Mouse (Mus musculus) fat pad, adult 2 months (tissue): ENCODE results near the gene Rhcg.

ENCODE experiments used
- DNase-seq: peaks from one replicate; pipeline ENCODE4 v3.0.0-alpha.2; 2011; ENCODE audit warnings: low read depth, low spot score; ENCODE audit errors: extremely low read depth

Gene Rhcg

GRCm38 (mm10) chr7:79606766-79607165, 10.7 kb downstream of the Rhcg start:
- DNase-seq, result no peak

- DNase-seq, result no peak
These were observed 15.5 kb downstream of the Rhcg start for GRCm38 (mm10) chr7:79602006-79602405.

DNA sequence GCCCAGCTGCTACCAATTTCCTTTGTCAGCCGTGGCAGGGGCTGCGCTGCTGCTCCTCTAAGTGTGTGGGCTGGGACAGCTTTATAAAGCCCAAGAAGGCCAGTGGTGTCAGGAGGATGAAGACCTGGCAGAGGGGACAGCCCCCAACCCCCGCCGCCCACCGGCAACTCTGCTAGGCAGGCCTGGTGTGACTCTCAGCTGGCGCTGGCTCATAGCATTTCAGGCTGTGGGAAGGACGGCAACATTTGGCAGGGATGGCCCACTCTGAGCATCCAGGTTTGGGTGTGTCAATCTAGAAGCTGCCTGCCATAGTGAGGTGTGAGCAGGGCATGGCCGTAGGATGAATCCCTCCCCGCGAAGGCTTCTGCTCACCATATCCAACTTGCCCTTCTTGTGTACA, 17.3 kb downstream of the Rhcg start:
- DNase-seq, result no peak

- no peak for DNase-seq
These were observed 22.6 kb downstream of the Rhcg start for GRCm38 (mm10) chr7:79594854-79595253.

- DNase-seq, result no peak
These were observed 25.4 kb downstream of the Rhcg start for GRCm38 (mm10) chr7:79591812-79592731.

DNA sequence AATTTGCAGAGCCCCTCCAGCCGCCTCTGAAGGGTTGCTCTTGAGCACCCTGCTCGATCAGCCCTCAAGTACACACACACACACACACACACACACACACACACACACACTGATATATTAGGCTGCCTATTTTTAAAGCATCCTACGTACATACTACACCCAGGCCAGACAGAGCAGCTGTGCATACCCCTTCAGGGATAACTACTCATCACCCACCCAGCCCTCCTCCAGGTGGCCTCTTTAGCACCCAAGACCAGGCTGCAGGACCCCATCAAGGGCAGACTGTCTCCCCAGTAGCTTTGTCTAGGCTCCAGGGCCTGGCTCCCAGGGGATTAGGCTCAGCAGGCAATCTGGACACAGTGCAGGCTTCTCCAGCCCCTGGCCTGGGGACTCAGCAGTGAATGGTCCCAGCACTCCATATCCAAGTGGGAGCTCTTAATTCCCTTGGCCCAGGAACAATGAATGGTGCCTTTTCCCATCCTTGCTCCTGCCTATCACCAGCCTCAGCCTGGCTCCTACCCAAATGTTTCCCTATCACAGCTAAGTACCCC, 26.8 kb downstream of the Rhcg start:
- DNase-seq, result no peak

GRCm38 (mm10) chr7:79589763-79590559, 27.5 kb downstream of the Rhcg start:
- no peak for DNase-seq

DNA sequence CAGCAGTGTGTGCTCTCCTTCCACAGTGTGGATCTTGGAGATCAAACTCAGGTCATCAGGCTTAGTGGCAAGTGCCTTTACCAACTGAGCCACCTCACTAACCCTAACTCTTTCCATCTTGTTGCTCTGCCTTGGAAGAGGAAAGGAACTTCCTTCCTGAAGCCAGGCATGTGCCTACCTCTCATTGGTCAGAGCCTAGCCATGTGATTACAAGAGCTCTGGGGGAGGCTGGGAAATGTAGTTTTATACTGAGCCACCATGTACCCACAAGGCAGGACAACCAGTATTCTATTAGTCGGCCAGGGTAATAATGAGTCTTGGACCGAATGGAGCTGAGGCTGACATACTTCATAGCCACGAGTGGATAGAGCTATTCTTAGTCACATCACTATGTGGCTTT, 29.2 kb downstream of the Rhcg start:
- no peak for DNase-seq

- DNase-seq, result no peak
These were observed 38.6 kb downstream of the Rhcg start for GRCm38 (mm10) chr7:79578851-79579241.

- no peak for DNase-seq
These were observed 39.3 kb downstream of the Rhcg start for GRCm38 (mm10) chr7:79577931-79578850.

DNA sequence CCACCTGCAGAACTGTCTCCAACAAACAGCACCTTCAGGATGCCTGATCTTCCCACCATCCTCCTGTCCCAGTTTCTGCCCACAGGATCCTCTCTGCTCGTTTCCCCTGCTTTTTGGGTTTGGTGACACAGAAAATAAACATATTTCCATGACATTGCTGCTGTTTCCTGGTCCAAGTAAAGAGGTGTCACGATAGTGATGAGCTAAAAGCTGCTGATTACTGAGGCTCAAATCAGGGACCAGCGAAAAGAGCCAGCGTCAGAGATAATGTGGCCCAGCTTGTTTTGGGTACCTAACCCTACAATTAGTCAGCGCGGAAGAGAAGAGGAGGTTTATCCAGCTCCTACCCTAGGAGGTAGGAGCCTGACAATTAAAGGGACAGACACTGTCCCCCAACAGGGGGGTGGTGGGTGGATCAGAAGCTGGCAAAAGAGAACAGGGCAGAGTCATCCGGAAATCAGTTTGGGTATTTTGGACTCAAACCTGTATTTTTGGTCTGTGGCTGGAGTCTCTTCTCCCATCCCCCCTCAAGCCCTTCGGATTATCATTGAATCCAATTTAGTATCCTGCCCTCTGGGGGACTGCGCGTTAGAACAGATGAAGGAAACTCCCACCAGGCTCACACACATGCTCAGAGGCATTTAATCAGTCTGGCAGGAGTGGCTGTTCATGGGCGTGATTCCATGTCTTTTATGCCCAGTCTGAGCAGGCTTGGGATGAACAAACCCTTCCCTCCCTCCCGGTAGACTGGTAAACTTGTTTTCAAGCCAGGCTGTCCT, 40.2 kb downstream of the Rhcg start:
- no peak for DNase-seq

DNA sequence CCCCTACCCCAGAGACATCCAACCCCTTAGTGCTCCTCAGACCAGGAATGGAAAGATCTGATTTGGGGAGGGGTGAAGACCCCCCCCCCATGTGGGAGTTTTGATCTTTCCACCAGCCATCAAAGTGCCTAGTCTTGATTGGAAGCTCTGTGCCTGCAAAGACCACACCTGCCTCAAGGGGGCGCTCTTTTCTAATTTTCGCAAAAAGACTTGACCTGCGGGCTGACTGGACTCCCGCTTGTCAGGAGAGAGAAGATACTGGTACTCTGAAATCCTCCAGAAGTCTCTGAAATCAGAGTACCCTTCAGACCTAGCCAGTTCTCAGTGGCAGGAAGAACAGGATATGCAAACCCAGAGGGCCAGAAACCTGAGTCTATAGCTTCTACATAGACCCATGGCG, 40.8 kb downstream of the Rhcg start:
- DNase-seq, result no peak

DNA sequence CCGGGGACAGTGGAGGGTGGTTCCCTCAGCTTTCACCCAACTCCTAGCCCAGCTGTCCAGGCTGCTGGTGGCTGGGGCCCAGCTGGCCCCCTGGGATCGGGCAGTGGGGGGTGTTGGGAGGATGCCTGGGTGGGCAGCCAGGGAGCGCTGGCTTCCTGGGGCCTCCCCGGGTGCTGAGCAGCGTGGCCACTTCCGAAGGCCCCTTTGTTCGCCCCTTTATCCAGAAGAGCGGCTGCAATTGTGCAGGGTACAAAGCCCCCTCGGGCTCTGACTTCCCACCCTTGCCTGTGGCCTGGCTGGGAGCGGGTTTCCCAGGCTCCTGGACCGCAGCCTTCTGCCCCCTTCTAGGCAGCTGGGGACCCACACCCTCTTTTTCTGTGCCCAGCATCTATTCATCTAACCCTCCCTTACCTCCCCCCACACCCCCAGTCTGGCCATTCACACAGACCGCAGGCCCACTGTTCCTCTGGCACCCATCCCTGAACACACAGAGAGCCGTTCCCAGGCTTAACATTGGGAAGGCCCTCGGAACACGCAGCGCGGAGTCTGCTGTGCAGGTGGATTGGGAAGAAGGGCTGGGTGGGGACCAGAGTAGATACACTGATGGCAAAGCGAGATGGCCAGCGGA, 45.2 kb downstream of the Rhcg start:
- DNase-seq, result no peak

DNA sequence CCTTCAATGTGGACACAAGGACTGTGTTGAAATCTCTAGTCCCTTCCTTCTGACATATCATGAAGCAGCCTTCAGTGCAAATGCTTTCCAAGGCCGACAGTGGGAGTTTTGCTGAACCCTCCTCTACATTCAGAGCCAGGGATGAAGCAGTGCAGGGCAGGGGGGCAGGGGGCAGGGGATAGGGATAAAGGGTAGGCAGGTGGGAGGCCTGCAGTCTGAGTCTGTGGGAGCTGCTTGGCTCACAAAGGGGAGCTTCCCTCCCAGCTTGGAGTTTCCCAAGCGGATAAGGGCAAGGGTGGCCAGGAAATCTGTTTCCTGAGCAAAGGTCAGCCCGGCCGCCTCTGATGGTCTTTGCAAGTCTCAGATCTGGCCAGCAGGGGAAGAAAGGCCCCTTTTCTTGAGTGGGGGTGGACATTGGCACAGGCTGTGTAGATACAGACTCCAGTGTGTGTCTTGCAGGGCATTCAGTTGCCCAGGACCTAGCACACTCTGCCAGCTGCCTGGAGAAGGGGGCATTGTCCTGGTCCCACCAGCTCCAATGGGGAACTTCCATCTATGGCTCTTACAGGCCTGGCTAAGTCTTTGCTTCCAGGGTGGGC, 48.4 kb downstream of the Rhcg start:
- no peak for DNase-seq

DNA sequence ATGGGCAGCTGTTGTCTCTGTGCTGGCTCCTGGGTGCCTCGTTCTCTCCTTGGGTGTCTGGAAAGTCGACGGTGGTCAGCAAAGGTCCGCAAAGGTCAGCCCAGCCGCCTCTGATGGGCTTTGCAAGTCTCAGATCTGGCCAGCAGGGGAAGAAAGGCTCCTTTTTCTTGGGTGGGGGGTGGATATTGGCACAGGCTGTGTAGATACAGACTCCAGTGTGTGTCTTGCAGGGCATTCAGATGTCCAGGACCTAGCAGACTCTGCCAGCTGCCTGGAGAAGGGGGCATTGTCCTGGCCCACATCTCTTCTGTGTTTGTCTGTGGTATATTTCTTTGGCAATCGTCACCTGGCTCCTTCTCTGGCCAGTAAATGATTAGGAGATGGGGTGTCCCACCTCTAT, 49.2 kb downstream of the Rhcg start:
- DNase-seq, result no peak

DNA sequence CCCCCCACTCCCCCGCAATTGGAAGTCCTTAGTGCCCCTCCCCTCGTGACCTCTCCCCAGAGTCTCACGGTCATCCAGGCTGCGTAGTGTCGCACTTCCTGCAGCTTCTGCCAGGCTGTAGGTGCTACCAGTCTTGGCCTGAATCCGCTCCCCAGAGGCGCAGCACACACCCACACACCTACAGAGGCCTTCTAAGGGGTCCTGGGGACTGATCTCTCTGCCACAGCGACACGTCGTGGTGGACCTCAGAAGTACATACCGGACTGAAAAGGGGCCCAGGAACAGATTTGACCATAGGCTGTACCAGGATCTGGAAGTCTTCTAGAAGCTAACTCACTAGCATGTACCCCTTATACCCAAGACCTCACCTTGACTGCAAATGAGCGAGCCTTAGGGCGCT, 53.8 kb downstream of the Rhcg start:
- DNase-seq, result no peak

DNA sequence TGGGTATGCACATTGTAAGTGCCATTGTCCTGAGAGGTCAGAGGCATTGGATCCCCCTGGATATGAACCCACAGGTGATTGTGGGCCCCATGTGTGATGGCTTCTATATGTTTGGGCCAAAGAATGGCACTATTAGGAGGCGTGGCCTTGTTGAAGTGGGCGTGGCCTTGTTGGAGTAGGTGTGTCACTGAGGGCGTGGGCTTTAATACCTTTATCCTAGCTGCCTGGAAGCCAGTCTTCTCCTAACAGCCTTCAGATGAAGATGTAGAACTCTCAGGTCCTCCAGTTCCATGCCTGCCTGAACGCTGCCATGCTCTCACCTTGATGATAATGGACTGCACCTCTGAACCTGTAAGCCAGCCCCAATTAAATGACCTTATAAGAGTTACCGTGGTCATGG, 55.1 kb downstream of the Rhcg start:
- no peak for DNase-seq

GRCm38 (mm10) chr7:79558698-79559097, 58.8 kb downstream of the Rhcg start:
- no peak for DNase-seq

GRCm38 (mm10) chr7:79557728-79558221, 59.7 kb downstream of the Rhcg start:
- DNase-seq, result no peak
